Mouse (Mus musculus): ENCODE measurements around the gene Irf7. TPM values are rescaled to one million over a fixed set of nuclear protein-coding genes. Genes with fewer than 3 reads are reported as not detected.
A peak's percentile ranks its signal among the peaks of the same experiment; 100 is the strongest.
"Not testable (repeated sequence)": the region's sequence is repeated elsewhere in the genome, so short reads cannot be mapped to it uniquely, and the experiment has no call there.

The Irf7 gene
- total RNA-seq, 2 experiments from 2014 or later, result 1.1 TPM

- Histone ChIP-seq H3K27ac (no peak overlapping the region), H3K4me3 (peak overlapping the region; percentile 43)
- intact Hi-C loops (cut with DNase I), result no loop called here
- no peak for DNase-seq
- no peak for TF ChIP-seq CTCF (IDR thresholded peaks at IDR 0.05)
Observed at GRCm38 (mm10) chr7:141268466-141269272, 2.4 kb upstream of the Irf7 start.

GRCm38 (mm10) chr7:141265411-141265738, 906 bp downstream of the Irf7 start:
- Histone ChIP-seq H3K4me3 (peak overlapping the region; percentile 76), H3K27ac (peak overlapping the region; percentile 77; the same call in 1 of the 2 replicates)
- DNase-seq, result no peak
- intact Hi-C loops (cut with DNase I), result loop anchor here (1.0 kb wide), 1 partner anchor 98 kb away; no protein-coding TSS in a partner anchor
- no peak for TF ChIP-seq CTCF (IDR thresholded peaks at IDR 0.05)

- DNase-seq, result peak; percentile 54
- H3K27ac ChIP-seq, result peak overlapping the region; percentile 31; the same call in 1 of the 2 replicates
- intact Hi-C loops (cut with DNase I), result loop anchor here (1.0 kb wide), 1 partner anchor 98 kb away; no protein-coding TSS in a partner anchor
- TF ChIP-seq CTCF (IDR thresholded peaks at IDR 0.05), result peak; percentile 59
- peak overlapping the region; percentile 76 for H3K4me3 ChIP-seq
Observed at GRCm38 (mm10) chr7:141264761-141265410, 1.4 kb downstream of the Irf7 start.

- no peak overlapping the region for H3K27ac ChIP-seq
- no peak overlapping the region for H3K4me3 ChIP-seq
- no peak for TF ChIP-seq CTCF (IDR thresholded peaks at IDR 0.05)
- intact Hi-C loops (cut with DNase I), result no loop called here
- no peak for DNase-seq
Observed at GRCm38 (mm10) chr7:141264041-141264700, 2.1 kb downstream of the Irf7 start.

GRCm38 (mm10) chr7:141263640-141264039, 2.6 kb downstream of the Irf7 start:
- Histone ChIP-seq H3K27ac (no peak overlapping the region), H3K4me3 (no peak overlapping the region)
- DNase-seq, result no peak
- TF ChIP-seq CTCF (IDR thresholded peaks at IDR 0.05), result no peak
- intact Hi-C loops (cut with DNase I), result no loop called here

- H3K4me3 ChIP-seq, result no peak overlapping the region
- intact Hi-C loops (cut with DNase I), result no loop called here
- no peak for TF ChIP-seq CTCF (IDR thresholded peaks at IDR 0.05)
- no peak overlapping the region for H3K27ac ChIP-seq
- DNase-seq, result no peak
Observed at GRCm38 (mm10) chr7:141261480-141261879, 4.8 kb downstream of the Irf7 start.

- Histone ChIP-seq H3K4me3 (no peak overlapping the region), H3K27ac (no peak overlapping the region)
- DNase-seq, result no peak
- intact Hi-C loops (cut with DNase I), result no loop called here
- TF ChIP-seq CTCF (IDR thresholded peaks at IDR 0.05), result no peak
Observed at GRCm38 (mm10) chr7:141256159-141256558, 10.1 kb downstream of the Irf7 start.

- intact Hi-C loops (cut with DNase I); H3K27ac ChIP-seq: not testable (repeated sequence)
Observed at GRCm38 (mm10) chr7:141250486-141250885, 15.8 kb downstream of the Irf7 start.

GRCm38 (mm10) chr7:141231551-141231950, 34.7 kb downstream of the Irf7 start:
- intact Hi-C loops (cut with DNase I), result no loop called here
- no peak for DNase-seq
- H3K4me3 ChIP-seq, result no peak overlapping the region
- TF ChIP-seq CTCF (IDR thresholded peaks at IDR 0.05), result no peak
- no peak overlapping the region for H3K27ac ChIP-seq

More at GRCm38 (mm10) chr7:141250486-141250885, 15.8 kb downstream of the Irf7 start:
- H3K4me3 ChIP-seq, DNase-seq: not testable (repeated sequence)

- intact Hi-C loops (cut with DNase I), result no loop called here
- no peak overlapping the region for H3K27ac ChIP-seq
- no peak for TF ChIP-seq CTCF (IDR thresholded peaks at IDR 0.05)
- H3K4me3 ChIP-seq, result no peak overlapping the region
- DNase-seq, result no peak
Observed at GRCm38 (mm10) chr7:141231111-141231510, 35.2 kb downstream of the Irf7 start.

- intact Hi-C loops (cut with DNase I), result no loop called here
- TF ChIP-seq CTCF (IDR thresholded peaks at IDR 0.05), result no peak
- peak overlapping the region; percentile 75; the same call in 1 of the 2 replicates for H3K4me3 ChIP-seq
- no peak overlapping the region for H3K27ac ChIP-seq
- DNase-seq, result no peak
Observed at GRCm38 (mm10) chr7:141230570-141230969, 35.7 kb downstream of the Irf7 start.

GRCm38 (mm10) chr7:141229702-141230101, 36.6 kb downstream of the Irf7 start:
- no peak for TF ChIP-seq CTCF (IDR thresholded peaks at IDR 0.05)
- intact Hi-C loops (cut with DNase I), result loop anchor here (10.0 kb wide), 1 partner anchor 215 kb away; the partner anchor contains the start of genes Pidd1 and Rplp2
- H3K27ac ChIP-seq, result 0 out of 2 replicates have a peak overlapping the region, but pooled peaks have one; percentile 99
- H3K4me3 ChIP-seq, result peak overlapping the region; percentile 75
- no peak for DNase-seq

Data from gastrocnemius, adult 2 months (tissue).